Mouse (Mus musculus) hematopoietic stem cell, adult 5-6 weeks (primary cell): ENCODE results near the gene Hoxc9. TPM values are rescaled to one million over a fixed set of nuclear protein-coding genes. Genes with fewer than 3 reads are reported as not detected.

ENCODE experiments used
- ATAC-seq, 2 experiments: fragments of 125-278 bp in 1 of 2; replicated peaks in 1 of 2; 2 replicates each; pipeline ENCODE4 v1.8.0; 2016 to 2017; ENCODE audit warnings: inconsistent platforms in 2 of 2, mild to moderate bottlenecking in 2 of 2, moderate number of reproducible peaks in 2 of 2, low read depth in 1 of 2, moderate TSS enrichment in 1 of 2; ENCODE audit not compliant: low FRiP score in 2 of 2, poor library complexity in 2 of 2, severe bottlenecking in 2 of 2, insufficient read depth in 1 of 2, low TSS enrichment in 1 of 2
- total RNA-seq: library from RNA; stranded (forward); fragments of 172-1452, 232-1000 nt; gene quantifications from 2 replicates; pipeline ENCODE4 v1.2.3, GENCODE M21; 2017

The Hoxc9 gene
- total RNA-seq, 1 experiment from 2014 or later = not detected

DNA sequence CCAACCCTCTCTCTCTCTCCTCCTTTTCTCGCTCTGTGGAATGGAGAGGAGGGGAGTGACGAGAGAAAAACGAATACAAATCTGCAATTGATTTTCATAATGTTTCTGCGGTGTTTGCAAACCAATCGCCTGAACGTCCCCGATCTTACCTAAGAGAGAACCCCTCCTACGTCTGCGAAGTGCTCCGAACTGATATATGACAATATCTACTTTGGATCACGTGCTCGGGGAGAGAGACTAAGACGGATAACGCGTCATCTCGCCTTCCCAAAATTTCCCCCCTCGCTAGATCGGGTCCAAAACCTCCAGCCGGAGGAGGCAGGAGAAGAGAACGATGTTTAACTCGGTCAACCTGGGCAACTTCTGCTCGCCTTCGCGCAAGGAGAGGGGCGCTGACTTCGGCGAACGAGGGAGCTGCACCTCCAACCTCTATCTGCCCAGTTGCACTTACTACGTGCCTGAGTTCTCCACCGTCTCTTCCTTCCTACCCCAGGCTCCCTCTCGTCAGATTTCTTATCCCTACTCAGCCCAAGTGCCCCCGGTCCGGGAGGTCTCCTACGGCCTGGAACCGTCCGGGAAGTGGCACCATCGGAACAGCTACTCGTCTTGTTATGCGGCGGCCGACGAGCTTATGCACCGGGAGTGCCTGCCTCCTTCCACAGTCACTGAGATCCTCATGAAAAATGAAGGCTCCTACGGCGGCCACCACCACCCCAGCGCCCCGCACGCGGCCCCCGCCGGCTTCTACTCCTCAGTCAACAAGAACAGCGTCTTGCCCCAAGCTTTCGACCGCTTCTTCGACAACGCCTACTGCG is 21.8 kb upstream of the Hoxc9 start, which contains the start of gene Hoxc11:
Gene Hoxc11, plus strand, starts transcription at position 236 of the 815 bp plus-strand sequence.
- no peak for ATAC-seq

DNA sequence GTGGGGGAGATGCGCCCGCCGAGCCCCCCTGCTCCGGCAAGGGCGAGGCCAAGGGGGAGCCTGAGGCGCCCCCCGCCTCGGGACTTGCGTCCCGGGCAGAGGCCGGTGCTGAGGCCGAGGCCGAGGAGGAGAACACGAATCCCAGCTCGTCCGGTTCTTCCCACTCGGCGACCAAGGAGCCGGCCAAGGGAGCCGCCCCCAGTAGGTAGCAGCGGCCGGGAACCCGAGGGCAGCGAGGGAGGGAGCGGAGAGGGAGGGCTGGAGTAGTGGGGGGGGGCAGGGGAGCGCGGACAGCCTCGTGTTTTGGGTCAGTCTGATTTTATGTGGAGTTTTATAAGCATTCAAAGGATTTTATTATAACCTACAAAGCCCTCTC is 21.2 kb upstream of the Hoxc9 start:
- no peak for ATAC-seq

DNA sequence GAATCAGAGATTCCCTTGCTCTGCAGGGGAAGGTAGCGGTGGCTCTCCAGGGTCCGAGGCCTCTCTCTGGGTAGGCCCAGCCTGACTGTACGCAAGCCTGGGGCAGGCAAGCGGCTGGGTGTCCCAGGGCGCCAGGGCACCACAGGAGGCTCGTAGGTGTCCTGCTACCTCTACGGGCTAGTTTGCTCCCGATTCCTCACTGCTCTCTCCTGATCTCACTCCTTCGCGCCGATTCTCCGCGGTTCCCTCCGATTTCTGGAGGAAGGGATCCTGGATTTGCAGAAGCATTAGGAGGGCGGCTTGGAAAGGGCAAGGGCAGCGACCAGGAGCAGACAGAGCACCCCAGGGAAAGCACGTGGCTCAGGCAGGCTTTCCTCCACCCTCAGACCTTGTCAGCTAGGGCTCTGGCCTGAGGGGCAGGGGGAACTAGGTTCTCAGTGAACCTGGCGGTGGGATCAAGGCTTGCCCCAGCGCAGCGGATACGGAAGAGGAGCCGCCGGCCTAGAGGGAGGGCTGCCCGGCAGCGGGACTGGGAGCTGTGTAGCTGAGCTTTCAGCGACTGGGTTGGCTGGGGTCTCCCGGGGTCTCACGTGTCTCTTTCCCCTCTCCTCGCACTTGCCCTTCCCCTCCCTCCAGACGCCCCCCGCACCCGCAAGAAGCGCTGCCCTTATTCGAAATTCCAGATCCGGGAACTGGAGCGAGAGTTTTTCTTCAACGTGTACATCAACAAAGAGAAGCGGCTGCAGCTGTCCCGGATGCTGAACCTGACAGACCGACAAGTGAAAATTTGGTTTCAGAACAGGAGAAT is 20.2 kb upstream of the Hoxc9 start:
- peak in 1 of 2 experiments; percentile 21; a peak in 1 of 4 replicates for ATAC-seq

DNA sequence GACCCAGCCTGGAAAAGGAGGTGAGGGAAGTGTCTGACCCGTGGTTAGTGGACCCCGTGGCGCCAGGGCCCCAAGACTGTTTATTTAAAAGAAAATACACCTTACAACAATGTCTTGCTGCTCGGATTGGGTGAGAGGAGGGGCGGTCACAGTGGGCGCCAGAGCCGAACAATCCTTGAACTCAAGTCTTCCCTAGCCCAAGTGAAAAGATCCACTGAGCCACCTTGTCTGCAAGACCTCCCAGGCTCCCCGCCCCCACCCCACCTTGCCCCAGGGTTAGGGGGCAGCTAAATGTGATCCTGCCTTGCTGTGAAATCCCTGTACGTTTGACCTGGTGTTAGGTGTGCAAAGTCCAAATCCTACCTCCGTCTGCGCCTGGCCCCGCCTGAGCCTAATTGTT is 19.3 kb upstream of the Hoxc9 start:
- no peak for ATAC-seq

DNA sequence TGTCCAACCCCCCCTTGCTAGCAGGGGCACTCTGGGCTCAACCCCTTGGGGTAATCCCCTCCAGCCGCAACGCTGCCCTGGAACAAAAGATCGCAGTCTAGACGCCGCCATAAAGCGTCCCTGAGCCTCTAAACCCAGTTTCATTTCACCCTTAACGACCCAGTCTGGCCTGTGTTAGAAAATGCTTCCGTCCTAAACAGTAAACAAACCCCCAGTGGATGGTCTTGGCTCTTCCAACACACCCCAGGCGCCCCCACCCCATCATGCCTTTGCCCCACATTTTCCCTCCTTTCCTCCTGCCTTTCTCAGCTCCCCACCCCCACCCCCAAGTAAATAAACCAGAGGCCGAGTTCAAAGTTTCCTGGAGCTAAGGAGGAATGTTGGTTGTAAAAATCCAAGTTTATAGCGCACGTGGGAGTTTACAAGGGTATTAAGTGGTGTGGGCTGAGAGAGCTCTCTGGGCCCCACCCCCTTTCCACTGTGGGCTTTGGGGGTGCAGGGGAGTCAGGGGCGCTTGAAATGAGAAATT is 16.5 kb upstream of the Hoxc9 start:
- ATAC-seq = no peak

DNA sequence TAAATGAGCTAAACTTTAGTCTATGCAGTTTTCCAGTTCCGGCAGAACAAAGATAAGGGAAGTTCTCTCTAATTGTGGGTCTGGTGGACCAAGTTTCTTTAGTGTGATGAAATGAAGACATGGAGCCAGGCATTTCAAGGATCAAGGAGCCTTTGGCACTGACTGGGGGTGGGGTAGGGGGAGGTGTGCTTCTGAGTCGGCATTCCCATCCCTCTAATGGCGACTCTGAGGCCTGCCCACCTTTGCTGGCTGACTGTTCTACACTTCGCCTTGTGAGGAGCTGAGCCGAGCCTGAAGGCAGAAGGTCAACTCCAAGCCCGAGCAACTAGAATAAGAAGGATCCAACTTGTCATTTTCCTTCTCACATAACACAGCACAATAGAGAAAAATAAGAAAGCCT is 14.5 kb upstream of the Hoxc9 start:
- no peak for ATAC-seq

DNA sequence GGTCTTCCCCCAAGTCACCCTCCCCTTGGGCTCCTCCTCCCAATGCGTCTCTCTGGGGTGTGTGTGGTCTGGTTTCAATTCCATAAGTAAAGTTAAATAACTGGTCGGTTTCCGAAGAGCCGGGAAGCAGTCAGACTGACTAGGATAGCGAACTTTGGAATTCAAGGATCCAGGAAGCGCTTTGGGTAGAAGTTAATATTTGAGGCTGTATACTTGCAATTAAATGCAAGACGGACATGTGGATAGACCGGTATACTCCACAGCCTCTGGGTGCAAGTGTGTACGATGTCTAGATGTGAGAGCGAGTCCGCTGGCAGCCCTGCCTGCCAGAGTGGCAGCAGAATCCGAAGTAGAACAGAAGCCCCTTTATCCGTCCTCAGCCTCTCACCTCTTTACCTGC is 13.7 kb upstream of the Hoxc9 start:
- no peak for ATAC-seq

DNA sequence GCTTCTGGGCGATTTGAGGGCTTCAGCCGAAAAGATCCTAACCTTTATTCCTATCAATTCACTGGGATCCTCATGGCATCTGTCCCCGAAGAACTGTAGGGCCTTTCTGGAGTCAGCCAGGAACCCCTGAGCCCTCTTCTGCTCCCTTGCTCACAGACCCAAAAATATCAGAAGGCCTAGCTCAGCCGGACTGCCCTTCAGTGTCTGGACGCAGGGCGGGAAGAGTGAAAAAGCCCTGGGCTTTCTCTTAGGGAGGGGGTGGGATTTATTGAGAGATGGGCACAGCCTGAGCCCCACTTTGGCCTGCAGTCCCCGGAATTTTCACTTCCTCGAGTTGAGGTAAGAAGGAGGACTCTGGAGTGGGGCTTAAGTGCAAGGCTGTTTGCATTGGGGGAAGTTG is 13.0 kb upstream of the Hoxc9 start:
- ATAC-seq = peak in 1 of 2 experiments; percentile 14; a peak in 1 of 4 replicates

DNA sequence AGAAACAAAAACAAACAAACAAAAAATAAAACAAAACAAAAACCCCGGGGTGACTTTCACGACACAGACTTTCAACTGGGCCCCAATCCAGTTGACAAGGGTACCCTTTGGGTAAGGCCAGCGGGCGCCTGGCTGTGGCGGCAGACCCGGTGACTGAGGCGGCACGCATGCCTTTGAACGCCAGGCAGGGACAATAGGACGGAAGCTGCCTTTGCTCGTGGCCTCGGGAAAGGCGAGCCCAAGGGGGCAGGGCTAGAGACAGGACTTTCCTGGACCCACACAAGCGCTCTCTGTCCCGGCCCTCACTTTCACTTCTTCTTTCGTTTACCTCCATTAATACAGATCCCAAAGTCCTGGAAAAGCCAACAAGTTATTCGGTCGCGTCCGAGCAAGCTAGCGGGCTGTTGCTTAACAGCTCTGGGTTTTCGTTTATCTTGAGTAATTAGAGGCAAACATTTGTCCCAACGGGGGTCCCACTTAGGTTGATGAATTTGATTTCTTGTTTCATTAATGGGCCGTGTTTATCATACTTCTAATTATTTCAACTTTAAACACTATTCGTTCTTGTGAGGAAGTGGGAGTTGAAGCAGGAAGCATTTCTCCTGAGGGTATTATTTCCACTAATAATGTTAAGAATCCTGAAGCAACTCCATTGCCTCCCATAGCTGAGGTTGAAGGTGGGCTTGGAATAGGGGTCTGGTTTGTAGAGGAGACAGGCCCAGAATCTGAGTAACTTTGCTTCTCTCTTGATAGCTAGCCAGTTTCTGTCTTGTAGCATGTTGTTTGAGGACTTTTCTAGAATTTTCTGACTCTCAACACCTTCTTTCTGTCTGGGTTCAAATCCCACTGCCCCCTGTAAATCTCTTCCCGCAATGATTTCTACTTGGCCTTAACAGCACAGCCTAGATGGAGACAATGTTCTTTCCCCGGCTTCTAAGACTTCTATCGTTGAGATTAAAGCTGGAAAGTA is 12.3 kb upstream of the Hoxc9 start:
- no peak; a peak in 1 of 4 replicates for ATAC-seq

DNA sequence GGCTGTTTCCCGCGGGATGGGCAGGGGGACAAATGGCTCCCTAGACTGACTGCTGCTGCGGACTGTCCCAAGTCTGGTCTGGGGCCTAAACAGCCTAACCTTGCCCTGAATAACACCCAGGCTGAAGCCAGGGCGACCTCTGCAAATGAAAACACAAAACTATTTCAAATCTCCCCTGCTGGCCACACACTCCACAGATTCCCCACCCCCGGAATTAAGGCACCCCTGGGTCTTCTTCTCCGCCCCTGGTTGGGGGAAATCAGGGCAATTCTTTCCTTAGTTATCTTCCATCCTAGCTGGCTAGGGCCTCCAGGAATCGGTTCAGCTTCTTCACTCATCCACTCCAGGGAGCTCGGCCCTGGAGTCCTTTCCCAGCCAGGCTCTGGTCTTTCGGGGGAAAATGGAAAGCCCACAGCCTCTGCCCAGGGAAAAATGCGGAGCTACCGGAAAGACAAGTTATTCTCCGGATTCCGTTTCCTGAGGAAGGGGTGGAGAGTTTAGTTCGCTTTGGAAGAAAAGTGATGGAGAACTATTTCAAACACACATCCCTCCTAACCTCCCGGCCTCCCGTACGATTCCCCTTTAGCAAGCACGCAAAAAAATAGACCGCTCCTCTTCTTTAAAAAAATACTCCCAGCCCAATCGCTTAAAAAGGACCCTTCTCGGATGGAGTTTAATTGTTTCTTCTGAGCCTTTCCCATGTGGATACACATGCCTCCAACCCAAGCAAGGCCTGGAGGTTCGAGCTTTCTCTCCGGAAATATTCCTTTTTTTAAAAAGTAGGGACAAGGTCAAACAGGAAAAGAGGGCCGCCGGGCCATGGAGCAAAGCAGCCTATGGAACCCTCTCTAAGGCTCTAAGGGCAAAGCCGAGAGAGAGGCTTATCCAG is 11.0 kb upstream of the Hoxc9 start:
- no peak for ATAC-seq

DNA sequence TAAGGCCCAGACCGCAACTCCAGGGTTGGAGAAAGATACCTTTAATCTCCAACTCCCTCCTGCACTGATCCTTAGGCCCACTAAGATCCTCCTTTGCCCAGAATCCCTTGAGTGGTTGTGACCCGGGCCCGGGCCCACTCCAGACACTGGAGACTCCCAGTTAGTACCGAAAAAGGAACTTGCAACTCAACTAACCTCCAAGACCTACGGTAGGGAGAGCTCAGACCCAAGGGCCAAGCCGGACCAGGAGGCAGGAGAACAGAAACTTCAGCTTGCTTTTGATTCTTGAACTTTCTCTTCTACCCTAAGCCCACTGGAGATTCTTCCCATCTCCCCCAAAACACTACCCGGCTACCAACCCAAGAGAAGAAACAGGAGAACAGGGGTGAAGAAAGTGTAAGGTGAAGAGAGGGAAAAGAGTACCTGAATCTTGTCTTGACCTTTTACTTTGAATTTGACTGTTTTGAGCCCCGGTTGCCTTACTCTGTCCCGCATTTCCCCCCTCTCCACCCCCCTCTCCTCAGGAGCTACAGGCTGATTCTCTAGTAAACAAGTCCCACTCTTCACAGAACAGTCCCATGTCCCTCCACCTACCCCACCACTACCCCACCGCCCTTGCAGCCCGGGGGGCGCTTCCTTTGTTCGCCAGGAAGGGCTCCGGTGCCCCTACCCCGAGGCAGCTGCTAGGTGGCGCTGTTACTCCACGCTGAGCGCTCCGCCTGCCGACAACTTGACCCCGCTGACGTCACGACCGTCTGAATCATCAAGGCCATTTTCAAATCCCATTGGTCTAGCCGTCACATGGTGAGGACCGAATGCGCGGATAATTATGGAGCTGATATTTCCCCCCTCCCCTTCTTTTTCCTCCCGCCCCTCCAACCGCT is 10.1 kb upstream of the Hoxc9 start:
- 0 out of 4 replicates have a peak, but pooled peaks have one; percentile 19 to 43 for ATAC-seq

DNA sequence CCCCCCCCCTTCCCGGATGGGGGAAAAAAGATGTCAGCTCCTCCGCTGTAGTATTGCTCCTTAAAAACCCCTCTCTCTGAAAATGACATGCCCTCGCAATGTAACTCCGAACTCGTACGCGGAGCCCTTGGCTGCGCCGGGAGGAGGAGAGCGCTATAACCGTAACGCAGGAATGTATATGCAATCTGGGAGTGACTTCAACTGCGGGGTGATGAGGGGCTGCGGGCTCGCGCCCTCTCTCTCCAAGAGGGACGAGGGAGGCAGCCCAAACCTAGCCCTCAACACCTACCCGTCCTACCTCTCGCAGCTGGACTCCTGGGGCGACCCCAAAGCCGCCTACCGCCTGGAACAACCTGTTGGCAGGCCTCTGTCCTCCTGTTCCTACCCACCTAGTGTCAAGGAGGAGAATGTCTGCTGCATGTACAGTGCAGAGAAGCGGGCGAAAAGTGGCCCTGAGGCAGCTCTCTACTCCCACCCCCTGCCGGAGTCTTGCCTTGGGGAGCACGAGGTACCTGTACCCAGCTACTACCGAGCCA is 9.4 kb upstream of the Hoxc9 start, which contains the start of gene Hoxc10:
Gene Hoxc10, plus strand, starts transcription at position 21 of the 536 bp plus-strand sequence.
- ATAC-seq = no peak

DNA sequence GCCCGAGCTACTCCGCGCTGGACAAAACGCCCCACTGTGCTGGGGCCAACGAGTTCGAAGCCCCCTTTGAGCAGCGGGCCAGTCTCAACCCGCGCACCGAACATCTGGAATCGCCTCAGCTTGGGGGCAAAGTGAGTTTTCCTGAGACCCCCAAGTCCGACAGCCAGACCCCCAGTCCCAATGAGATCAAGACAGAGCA is 9.0 kb upstream of the Hoxc9 start, which contains the start of gene Hoxc5:
Gene Hoxc5, plus strand, starts transcription at position 132 of the 199 bp plus-strand sequence.
- ATAC-seq = no peak

DNA sequence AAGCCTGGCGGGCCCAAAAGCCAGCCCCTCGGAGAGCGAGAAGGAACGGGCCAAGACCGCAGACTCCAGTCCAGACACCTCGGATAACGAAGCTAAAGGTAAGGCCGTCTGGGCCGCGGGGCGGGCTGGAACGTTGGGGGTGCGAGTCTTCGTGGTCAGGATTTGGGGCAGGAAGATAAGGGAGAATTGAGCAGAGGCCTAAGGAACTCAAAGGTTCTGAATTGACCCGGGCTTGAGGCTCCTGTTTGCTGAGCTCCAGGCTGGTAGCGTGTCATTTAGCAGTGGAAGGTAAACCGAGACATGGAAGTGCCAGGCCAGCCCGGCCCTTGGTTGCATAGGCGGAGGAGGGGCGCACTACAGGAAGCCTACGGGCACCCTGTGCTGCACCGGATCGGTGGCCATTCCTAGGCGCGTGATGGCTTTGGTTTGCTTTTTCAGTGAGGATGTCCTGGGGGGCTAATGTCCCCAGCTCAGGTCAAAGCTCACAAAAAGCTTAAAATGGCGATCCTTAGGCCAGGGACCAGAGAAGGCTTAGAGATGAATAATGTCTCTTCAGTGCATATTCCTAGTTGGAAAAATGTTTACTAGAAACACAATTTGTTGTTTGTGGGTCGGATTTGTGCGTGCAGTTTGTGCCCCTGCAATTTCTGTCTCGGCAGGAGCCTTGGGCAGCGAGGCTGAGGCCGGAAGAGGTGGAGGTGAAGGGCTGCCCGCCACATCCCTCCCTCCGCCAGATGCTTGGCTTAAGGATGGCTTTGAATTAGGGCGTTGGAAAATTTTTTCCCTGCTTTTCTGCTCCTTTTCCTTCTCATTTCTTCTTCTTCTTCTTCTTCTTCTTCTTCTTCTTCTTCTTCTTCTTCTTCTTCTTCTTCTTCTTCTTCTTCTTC is 8.5 kb upstream of the Hoxc9 start:
- no peak for ATAC-seq

DNA sequence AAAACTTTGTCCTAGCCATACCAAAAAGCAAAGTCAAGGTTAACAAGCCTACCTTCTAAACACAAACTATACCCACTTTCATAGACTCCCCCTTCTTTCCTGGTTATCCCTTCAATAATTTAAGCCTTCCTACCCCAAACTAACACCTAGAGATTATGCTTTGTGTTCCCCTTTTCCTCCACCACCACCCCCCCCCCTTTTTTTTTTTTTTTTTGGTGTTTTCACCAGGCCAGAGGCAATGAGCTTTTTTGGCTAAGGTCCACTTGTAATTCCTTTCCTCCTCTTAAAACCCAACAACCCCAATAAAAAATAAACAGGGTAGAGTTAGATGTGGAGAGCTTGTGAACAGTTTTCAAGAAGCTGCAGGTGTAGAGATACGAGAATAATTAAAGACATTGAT is 6.9 kb upstream of the Hoxc9 start:
- ATAC-seq = no peak
